Mouse (Mus musculus) layer of hippocampus, adult 8-10 months (tissue): Measurements from ENCODE around the gene Nudcd3. TPM values are rescaled to one million over a fixed set of nuclear protein-coding genes. Genes with fewer than 3 reads are reported as not detected.
"Not testable (repeated sequence)": the region's sequence is repeated elsewhere in the genome, so short reads cannot be mapped to it uniquely, and the experiment has no call there.

Experiments used
- DNase-seq, 2 experiments: peaks; one replicate each; pipeline ENCODE4 v3.0.0; 2022; ENCODE audit warnings: low spot score in 2 of 2
- total RNA-seq, 4 experiments: library from RNA; stranded (reverse); gene quantifications; 2 replicates each; pipeline ENCODE4 v1.2.4; 2022

Nudcd3 gene
- total RNA-seq, 4 experiments from 2014 or later: 124 to 133 (median 129) TPM

DNA sequence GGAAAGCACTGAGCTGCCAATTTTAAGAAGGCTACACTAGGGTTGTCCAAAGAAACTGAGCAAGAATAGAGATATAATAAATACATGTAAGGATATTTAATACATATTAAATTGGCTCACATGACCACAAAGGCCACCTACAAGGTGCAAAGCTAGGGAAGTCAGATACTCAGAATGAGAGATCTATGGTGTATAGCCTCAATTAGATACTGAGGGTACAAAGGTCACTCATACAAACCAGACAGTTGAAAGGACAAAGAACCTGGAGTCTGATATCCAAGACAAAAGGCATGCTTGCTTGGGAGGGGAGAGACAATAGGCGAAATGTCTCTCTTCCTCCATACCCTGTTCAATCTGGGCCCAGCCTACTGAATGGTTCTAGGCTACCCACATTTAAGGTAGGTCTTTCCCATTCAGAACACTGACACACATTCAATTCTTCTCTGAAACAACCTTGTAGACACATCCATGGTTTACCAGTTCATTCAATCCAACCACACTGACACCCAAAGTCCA is 76.6 kb downstream of the Nudcd3 start:
- no peak for DNase-seq

DNA sequence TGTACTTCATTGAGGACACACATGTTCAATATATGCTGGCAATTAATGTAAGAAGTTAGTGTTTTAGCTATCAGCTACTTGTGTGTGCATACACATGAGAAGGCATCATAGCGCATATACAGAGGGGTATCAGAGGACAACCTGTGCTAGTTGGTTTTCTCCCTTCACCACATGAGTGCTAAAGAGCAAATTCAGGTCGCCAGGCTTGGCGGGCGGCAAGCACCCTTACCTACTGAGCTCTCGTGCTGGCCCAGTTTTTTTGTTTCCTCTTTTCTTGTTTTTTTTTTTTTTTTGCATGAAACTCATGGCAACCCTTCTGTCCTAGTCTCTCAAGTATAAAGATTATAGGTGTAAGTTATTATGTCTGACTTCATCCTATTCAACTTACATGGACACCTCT is 77.6 kb downstream of the Nudcd3 start:
- no peak for DNase-seq

DNA sequence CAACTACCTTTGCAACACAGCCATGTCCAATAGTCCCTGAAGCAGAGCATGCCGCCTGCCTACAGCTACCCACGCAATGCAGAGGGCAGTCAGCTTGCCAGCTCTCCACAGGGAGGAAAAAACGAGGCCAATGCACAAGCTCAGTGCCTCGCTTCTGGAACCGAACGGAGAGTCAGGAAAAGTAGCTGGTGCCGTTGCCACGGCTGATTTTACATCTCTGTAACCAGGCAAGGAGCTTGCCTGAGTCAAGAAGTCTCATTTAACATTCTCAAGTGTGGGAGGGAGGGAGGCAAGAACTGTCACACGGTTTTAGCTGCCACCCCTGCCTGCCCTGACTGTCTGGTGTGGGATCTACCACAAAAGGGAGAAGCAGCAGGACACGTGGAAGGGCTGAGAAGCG is 79.6 kb downstream of the Nudcd3 start:
- peak; percentile 70 to 74 for DNase-seq

DNA sequence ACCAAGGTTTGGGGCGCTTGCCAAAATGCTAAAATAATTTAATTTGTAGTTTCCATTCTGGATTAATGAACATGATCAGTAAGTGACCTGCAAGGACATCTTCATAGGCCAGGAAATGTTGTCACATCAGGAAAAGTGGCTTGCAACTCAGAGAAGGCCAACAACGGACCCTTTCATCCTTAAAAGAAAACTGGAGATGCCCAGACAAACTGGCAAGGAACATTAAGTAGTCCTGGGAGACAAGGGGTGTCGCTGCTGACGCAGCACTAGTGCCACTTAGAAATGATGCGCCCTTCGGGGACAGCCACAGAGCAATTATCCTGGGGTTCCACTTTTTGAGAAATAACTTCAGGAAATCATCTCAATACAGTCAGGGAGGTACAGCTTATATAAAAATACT is 80.2 kb downstream of the Nudcd3 start:
- no peak for DNase-seq

DNA sequence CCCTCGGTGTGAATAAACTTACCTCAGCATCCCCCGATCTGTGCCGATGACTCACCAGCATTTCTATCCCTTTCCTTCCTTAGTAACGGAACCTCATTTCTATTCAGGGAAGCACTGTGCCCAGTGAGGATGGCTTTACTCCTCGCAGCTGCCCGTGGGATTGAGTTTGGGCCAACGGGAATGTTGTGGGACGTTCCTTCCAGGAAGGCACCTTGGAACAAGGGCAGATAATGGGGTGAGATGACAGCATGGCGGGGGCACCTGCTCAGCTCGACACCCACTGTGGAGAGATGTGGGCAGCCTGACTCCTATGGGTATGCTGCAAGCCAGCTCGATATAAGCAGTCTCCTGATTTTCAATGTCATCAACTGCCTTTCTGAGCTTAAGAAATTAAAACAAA is 80.9 kb downstream of the Nudcd3 start:
- DNase-seq: peak; percentile 40 to 43

DNA sequence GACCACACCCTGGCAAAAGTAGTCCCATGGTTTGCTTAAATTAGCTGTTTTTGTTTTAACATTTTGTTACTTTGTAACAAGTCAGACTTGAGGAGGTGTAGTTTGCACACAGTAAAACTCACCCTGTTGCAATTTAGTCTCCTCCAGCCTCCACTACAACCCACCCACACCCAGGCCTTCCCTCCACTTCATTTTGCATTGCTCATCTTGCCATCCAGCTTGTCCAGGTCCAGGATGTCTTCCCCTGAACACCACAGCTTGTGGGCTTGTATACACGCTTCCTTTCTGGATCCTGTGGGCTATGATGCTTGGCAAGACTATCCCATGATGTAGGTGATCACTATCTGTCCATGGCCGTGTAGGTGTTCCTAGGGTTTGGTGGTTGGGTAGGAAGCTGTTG is 82.3 kb downstream of the Nudcd3 start:
- DNase-seq: no peak

DNA sequence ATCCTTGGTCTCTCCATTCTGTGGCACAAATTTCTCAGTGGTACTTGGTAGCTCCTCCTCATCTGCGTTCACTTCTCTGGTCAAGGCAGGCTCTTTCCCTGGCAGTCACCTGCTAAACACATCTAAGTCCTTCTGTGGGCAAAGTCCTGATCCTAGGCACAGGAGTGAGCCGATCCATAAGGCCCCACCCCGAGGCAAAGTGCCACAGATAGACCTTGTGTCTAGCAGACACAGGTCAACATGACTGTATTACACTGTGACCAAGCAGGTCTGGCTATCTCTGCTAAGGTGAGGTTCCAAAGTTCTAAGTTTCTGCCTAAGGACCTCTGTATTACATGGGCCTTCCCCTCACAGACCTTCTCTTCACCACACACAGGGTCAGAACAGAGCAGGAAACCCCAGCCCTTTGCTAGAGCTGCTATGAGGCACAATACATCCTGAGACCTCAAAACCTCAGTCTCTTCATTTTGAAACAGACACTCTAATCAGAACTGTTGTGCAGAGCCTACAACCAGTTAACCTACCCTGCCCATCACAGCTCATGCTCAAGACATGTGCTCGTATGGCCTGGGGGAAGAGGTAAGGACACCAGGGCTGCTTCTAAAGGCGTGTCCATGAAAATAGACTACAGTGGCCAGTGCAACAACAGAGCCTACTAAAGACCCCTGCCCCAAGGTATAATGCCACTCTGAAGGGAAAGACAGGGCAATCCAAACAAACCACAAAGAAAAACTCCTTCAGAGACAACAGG is 88.3 kb downstream of the Nudcd3 start:
- DNase-seq: no peak

DNA sequence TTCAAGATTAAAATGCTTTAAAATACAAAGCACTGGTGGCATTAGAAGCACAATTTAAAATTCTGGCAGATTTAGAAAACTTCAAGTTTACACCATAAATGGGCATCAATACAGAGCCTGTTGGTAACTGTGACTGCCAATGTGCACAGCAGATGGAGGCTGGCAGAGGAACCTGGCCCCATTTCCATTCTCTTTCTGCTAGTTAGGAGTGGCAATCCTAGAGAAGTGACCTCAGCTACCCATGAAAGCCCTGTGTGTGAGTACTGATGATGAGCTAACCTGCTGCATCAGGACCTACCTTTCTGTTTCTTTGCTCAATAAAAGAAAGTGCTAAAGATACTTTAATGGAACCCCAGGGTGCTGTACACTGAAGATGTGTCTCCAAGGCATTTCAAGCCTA is 90.2 kb downstream of the Nudcd3 start:
- peak; percentile 75 to 82 for DNase-seq

DNA sequence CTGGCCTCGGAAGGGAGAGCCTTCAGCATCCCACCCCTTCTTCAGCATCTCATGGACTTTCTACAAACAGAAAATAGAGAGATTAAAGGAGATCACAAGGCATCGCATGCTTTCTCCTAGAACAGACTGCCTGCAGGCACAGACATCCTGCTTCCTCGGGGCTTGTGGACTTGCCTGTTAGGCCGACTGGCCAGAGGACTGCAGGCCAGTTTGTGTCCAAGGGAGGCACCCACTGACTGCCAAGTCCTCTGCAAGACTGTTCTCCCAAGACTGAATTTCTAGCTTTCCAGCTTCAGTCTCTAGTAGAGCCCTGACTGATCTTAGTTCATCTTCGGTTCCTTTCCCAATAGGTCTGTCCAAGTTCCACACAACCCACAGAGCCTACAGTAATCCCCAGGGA is 91.9 kb downstream of the Nudcd3 start:
- no peak for DNase-seq

DNA sequence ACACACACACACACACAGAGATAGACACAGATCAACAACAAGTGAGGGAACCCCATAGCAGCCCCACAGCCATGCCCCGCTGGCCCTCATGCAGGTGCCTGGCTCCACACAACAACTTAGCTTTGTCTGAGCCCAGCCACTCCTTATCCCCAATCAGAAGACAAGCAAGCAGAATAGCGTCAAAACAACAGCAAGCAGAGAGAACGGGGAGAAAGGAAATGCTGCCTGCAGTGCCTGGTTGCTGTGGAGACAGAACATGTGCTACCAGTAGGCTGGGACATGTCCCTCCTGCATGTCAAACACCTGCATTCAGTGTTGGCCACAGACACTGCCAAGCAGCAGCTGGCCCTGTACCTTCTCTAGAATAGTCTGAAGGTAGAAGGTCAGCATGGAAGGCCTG is 92.5 kb downstream of the Nudcd3 start:
- DNase-seq: no peak

DNA sequence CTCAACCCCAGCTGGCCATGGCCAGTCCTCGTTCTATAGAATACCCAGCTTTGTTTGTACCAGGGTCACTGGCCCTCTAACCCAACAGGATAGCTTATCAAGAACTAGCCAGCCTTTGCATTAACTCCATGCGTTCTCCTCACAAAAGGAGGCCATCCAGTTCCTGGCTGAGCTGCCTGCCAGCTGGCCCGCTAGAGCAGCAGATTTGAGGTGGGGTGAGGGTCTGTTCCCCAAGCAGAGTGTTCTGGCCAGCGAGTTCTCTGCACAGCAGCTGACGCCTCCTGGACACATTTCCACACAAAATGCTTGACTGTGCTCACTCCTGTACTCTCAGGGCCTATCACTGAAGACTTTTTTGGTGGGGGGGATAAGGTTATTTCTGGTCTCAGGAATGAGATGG is 95.5 kb downstream of the Nudcd3 start:
- peak; percentile 66 to 68 for DNase-seq

DNA sequence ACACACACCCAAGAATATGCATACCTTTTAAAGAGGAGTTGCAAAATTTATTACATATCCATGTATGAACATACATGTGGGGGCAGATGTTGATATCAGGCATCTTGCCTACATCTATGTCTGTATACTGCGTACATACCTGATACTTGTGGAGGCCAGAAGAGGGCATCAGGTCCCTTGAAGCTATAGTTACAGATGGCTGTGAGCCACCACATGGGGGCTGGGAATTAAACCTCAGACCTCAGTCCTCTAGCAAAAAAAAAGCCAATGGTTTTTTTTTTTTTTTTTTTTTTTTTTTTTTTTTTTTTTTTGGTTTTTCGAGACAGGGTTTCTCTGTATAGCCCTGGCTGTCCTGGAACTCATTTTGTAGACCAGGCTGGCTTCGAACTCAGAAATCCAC is 103.6 kb downstream of the Nudcd3 start:
- DNase-seq: not testable (repeated sequence)

DNA sequence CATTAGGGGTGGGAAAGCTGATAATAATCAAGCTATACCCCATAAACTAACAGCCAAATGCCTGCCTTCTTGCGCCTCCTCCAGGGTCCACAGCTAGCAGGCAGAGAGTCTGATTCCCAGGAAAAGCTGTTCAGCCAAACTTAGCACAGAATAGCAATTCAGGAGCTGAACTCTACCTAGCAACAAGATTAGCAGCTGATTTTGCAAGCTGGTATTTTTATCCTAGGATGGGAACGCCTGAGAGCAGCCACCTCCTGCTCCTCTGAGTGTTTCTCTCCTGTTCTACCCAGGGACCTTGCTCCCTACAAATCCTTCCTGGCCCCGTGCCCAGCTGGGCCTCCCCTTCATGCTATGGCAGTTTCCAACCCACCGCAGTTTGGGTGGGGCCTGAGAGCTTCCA is 113.2 kb downstream of the Nudcd3 start:
- DNase-seq: peak; percentile 48 to 57

DNA sequence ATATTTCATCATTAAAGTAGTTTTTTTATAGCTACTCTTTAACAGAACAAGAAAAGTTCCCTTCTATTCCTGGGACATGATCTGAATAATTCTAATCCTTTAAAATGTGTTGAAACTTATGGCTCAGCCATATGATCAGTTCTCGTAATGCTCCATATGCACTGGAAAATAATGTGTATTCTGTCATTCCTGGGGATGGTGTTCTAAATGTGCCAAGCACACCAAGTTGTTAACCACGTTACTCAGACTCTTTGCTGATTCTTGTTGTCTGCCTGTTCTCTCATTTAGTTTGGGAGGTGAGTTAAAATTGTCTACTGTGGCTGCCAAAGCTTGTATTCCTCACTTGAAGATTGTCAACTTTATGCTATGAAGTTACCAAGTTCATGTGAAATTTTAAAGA is 121.5 kb downstream of the Nudcd3 start:
- no peak for DNase-seq

DNA sequence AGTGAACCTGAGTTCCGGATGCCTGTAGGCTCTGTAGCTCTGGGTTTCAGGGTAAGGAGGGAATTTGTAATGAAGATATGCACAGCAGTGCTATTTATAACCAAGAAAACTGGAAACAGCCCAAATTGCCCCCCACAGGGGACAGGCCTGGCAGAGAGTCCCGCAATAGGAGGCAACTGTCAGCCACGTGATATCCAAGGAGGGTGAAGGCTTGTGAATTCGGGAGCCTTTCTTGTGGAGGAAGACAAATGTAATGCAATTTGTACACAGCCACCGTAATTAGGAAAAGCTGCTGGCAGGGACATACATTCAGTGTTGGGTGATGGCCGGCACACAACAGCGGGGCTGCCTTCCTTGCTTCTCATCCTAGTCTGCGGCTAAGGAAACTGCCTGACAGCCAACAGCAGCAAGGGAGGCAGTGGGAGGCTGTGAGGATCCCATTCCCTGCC is 124.6 kb downstream of the Nudcd3 start:
- no peak for DNase-seq

DNA sequence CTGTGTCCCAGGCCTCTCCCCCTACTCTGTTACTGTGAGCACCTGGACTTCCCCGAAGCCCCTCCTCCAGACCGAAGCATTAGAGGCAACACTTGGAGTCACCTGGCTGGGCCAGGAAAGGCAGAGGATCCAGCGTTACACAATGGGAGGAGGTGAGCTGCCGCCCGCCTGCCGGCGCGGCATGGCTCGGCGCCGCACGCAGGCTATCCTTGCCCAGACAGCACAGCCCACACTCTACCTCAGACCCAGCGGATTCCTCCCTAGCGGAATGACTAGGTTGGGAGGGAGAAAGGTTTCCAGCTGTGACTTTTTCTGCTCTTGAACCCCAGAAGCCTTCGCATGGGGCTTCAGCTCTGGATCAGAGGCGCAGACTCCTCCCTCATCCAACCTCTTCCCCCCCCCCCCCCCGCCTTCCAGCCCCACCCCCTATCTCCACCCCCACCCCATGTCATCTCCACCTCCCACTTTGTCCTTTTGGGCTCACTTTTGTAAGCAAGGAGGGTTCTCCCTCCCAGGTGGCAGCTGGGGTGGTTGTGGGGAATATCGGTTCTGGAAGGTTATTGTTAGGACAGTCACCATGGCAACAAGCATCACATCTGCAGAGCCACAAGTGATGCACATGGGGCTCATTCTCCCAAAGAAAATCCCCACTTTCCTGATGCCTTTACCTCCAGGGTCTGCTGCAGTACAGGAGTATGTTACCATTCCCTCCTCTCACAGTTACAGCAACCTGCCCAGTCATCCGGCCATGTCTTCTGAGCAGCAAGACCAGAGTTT is 131.8 kb downstream of the Nudcd3 start:
- peak in 1 of 2 experiments; percentile 33 for DNase-seq

DNA sequence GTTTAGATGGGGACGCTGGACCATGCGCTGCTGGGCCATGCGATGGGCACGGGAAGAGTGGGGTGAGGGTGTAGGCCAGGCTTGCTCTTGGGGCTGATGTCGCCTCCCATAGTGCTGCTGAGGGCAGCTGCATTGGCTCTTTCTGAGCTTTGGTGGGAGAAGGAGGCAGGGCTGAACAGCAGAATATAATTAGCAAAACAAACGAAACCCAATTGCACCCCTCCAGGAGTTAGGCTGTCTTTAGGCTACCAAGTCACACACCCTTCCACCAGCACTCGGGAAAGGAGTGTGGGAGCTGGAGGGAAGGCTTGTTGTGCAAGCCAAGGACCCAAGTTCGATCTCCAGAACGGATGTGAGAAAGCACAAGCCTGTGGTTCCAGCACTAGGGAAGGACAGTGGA is 133.1 kb downstream of the Nudcd3 start:
- no peak for DNase-seq

DNA sequence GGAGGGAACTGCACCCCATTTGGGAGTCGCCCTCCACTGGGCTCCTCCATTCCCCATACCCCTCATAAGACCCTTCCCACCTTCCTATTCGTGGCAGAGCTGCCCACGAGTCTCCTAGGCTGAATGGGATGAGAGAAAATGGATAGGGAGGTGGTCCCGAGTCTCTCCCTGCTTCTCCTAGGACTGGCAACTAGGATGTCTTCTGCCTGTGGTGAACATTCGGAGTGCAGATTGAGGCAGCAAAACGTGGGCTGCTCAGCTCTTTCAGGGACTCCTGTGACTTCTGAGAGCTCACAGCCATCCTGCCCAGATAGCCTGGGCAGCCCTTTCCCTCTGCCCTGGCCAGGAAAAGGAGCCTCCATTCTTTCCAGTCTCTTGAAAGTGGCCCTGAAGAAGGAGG is 134.0 kb downstream of the Nudcd3 start, which contains the start of gene Camk2b:
Gene Camk2b (minus strand): TSS at position 187 of the 400 bp plus-strand sequence.
- no peak for DNase-seq

DNA sequence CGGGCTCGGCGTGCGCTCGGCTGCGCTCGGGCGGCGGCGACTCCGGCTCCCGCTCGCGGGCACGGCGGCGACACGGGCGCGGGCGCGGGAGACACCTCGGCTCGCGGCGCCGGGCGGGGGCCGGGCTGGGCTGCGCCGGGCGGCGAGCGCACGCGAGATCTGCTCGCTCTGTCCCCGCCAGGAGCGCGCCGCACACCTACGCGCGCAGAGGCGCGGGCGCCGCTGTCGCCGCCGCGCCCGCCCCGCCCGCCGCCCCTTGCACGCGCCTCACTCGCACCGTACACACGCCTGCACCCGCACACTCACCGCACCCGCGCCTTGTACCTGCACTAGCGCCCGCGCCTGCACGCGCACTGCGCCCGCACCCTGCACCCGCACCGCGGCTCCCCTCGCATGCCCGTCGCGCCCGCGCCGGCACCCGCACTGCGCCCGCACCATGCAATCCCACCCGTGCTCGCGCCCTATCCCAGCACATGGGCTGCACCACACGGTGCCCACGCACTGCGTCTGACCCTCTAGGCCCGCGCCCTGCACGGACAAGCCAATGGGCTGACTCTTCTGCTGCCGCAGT is 134.6 kb downstream of the Nudcd3 start:
- peak in 1 of 2 experiments; percentile 65 for DNase-seq

DNA sequence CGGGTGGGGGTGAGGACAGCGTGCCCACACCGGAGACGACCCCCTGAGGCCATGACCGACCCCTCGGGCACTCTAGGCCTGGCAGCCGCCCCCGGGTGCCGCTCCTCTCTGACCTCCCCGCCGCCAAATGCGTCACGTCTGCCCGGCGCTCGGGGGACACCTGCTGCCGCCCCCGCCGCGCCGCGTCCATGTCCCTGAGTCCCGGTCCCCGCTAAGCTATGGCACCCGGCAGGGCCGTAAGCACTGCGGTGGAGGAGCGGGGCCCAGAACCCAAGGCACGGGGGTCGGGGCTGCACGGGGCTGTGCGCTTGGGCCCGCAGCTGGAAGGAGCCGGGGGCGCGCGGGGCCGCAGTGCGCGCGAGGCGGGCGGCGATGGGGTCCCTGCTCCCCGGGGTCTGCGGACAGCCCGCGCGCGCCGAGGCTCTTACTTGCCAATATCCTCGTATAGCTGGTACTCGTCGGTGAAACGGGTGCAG is 135.1 kb downstream of the Nudcd3 start:
- no peak for DNase-seq

DNA sequence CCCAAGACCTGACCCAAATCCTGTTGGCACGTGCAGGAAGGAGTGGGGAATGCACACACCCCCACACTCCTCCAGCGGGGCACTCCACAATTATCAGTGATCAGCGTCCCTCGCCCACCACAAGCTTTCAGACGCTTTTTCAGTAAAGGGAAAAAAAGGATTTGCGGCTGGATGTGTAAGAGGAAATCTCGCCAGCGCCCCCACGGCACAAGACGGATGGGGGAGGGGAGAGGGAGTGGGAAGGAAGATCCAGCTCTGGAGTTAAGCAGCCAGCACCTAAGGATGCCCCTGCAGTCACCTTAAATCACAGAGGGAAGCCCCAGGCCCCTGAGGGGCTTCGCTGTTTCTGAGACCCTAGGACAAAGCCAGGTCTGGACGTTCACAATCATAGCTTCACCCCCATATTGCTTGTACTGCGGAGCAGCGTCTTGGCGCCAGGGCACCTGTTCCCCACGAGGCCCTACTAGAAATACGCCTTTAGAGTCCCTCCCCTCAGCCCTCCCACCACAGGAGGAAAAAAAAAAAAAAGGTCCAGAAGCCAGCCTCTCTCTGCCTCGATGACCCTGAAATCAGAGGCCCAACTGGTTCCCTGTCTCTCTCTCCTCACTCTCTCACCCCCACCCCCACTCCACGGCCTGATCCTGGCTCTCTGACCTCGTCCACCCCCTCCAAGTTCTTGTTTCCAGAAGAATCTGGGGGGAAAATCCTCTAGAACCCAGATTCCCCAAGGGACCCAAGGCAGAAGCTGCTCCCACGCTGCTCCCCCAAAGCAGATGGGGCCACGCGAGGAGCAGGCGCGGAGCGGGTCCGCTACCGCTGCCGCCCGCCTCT is 135.8 kb downstream of the Nudcd3 start:
- no peak for DNase-seq
